Mouse (Mus musculus) stomach, postnatal 0 days (tissue): Measurements from ENCODE around the gene Col4a4.

Experiments used
- CTCF ChIP-seq: IDR thresholded peaks from 2 replicates; pipeline ENCODE4 v1.5.1; 2016; ENCODE audit warnings: antibody characterized with exemption, low read depth, mild to moderate bottlenecking, moderate library complexity
- EP300 ChIP-seq: optimal IDR thresholded peaks from 2 replicates; pipeline ENCODE3; 2016; ENCODE audit warnings: antibody characterized with exemption

- no peak for TF ChIP-seq CTCF
- no peak for TF ChIP-seq EP300
These were observed 110.8 kb downstream of the Col4a4 start for GRCm38 (mm10) chr1:82475821-82476220.
